Mouse (Mus musculus) testis, adult 2 months (tissue): Measurements from ENCODE around the gene Obsl1.

Source experiments
- CTCF ChIP-seq: fragments of 200-500 bp; IDR thresholded peaks from 2 replicates; pipeline ENCODE4 v1.5.1; 2012; ENCODE audit warnings: low read depth, mild to moderate bottlenecking, inconsistent platforms, low read length, moderate library complexity; ENCODE audit not compliant: control insufficient read depth, insufficient read depth, insufficient replicate concordance
- POLR2A ChIP-seq: fragments of 200-500 bp; IDR thresholded peaks from 2 replicates; pipeline ENCODE4 v1.6.1; 2012; ENCODE audit warnings: low read depth, mild to moderate bottlenecking, inconsistent platforms, low read length, moderate library complexity; ENCODE audit not compliant: control insufficient read depth

- no peak for TF ChIP-seq POLR2A
- TF ChIP-seq CTCF = no peak
These were observed 35.2 kb upstream of the Obsl1 start for GRCm38 (mm10) chr1:75541496-75541895.
